Mouse (Mus musculus): ENCODE data around the gene Ankrd40. TPM values are rescaled to one million over a fixed set of nuclear protein-coding genes. Genes with fewer than 3 reads are reported as not detected.

The Ankrd40 gene
- polyA plus RNA-seq, 1 experiment from 2014 or later, result 59.2 TPM

DNA sequence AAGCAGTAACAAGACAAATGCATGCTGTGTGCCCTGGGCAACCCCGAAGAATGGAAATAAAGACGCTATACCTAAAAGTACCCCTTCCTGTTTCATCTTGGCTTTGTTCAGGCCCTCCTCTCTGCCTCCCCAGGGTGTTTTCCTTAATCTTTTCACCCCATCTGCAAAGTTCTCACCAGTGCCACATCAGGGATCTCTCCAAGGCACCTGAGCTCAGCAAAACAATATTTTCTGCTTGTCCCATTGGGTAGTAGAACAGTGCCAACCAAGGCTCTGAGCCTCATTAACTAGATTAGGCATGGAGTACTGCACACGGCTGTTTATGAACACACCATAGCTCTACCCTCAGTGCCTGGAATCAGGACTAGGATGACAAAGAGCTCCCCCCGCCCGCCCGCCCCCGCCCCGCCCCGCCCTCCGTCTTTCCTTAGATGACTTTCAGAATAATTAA, 815 bp upstream of the Ankrd40 start:
- Histone ChIP-seq H3K4me3 (ENCODE audit: control insufficient read depth in 1 of 2, insufficient read depth in 1 of 2, low read depth in 1 of 2, low read length in 2 of 2) (peak overlapping the region in 1 of 2 experiments; percentile 84; a peak in 1 of 4 replicates), H3K4me2 (ENCODE audit: low read length) (peak overlapping the region; percentile 61), H3K9ac (ENCODE audit: low read length) (peak overlapping the region; percentile 98), H3K9me3 (ENCODE audit: control insufficient read depth, low read length) (no peaks in the 10 kb centered on the region), H3K27ac (replicated peaks in 1 of 2; ENCODE audit: control insufficient read depth in 1 of 2, insufficient read depth in 1 of 2, low read depth in 2 of 2, low read length in 2 of 2) (peak overlapping the region; percentile 86 to 98), H3K4me1 (ENCODE audit: control insufficient read depth in 2 of 2, insufficient read depth in 2 of 2, low read length in 2 of 2) (peaks cover 6 to 30% of the 10 kb centered on the region in 2 experiments), H3K36me3 (ENCODE audit: control insufficient read depth, insufficient read depth, low read length) (peaks cover 13% of the 10 kb centered on the region; the same call in 1 of the 2 replicates), H3K27me3 (ENCODE audit: control insufficient read depth, insufficient read depth, low read length) (no peaks in the 10 kb centered on the region)
- 5% methylated on average over 10 of the region's 10 CpGs for WGBS
- ATAC-seq (ENCODE audit: insufficient number of reproducible peaks, insufficient read depth, low FRiP score, low read depth), result no peak

DNA sequence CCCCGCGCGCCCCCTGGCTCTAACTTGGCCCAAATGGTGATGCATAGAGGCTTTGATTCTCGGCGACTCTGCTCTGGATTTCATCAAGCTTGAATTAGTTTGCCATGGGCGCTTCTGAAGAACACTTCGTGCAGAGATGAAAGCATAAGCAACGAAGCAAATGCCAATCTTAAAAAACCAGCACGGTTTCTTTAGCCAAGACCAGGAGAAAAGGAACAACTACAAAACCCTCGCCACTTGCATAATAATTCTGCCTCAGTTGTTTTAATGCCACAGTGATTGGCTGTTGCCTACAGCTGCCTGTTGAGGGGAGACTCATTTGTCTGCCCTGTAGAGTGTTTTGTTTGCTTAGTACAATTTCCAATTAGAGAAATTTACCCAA, 834 bp downstream of the Ankrd40 start:
- Histone ChIP-seq H3K27me3 (ENCODE audit: control insufficient read depth, insufficient read depth, low read length) (no peaks in the 10 kb centered on the region), H3K4me3 (ENCODE audit: control insufficient read depth in 1 of 2, insufficient read depth in 1 of 2, low read depth in 1 of 2, low read length in 2 of 2) (peak overlapping the region; percentile 84 to 99), H3K4me1 (ENCODE audit: control insufficient read depth in 2 of 2, insufficient read depth in 2 of 2, low read length in 2 of 2) (peaks cover 6 to 23% of the 10 kb centered on the region in 2 experiments), H3K4me2 (ENCODE audit: low read length) (peak overlapping the region; percentile 61), H3K9me3 (ENCODE audit: control insufficient read depth, low read length) (no peaks in the 10 kb centered on the region), H3K9ac (ENCODE audit: low read length) (peak overlapping the region; percentile 98), H3K27ac (replicated peaks in 1 of 2; ENCODE audit: control insufficient read depth in 1 of 2, insufficient read depth in 1 of 2, low read depth in 2 of 2, low read length in 2 of 2) (peak overlapping the region; percentile 98 to 99), H3K36me3 (ENCODE audit: control insufficient read depth, insufficient read depth, low read length) (peaks cover 16% of the 10 kb centered on the region; the same call in 1 of the 2 replicates)
- no peak for ATAC-seq (ENCODE audit: insufficient number of reproducible peaks, insufficient read depth, low FRiP score, low read depth)
- WGBS, result 3% methylated on average over 10 of the region's 10 CpGs

DNA sequence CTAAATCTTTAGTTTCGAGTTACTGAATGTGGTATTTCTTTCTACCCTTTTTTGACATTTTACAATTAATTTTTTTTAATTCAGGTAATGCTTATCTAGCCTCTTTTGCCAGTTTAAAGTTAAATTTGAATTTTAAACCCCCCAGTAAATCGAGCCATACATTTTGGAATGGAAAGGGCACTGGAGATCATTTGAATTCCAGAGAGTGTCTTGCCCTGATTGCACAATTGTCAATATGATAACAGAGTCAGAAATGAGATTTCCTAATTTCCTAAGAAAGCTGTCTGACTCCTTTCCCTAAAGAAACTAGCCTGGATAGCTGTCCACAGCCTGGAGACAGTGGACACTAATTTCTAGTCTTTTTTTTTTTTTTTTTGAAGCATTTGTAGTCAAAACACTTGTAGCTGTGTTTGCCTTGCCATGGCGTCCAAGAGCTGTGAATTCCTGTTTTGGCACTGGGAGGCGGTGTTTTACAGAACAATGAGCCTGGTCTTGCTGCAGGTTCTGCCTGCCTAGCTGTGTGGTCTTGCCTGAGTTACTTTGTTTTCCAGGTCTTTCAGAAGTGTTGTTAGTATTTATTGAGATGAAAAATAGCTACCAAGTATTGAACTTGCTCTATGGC, 1.6 kb downstream of the Ankrd40 start:
- H3K36me3 ChIP-seq (ENCODE audit: control insufficient read depth, insufficient read depth, low read length), result peaks cover 24% of the 10 kb centered on the region
- H3K9ac ChIP-seq (ENCODE audit: low read length), result 0 out of 2 replicates have a peak overlapping the region, but pooled peaks have one; percentile 98
- WGBS, result 36% methylated on average over 4 of the region's 4 CpGs
- ATAC-seq (ENCODE audit: insufficient number of reproducible peaks, insufficient read depth, low FRiP score, low read depth), result no peak
- no peak overlapping the region for H3K4me3 ChIP-seq (ENCODE audit: control insufficient read depth in 1 of 2, insufficient read depth in 1 of 2, low read depth in 1 of 2, low read length in 2 of 2)
- peak overlapping the region in 1 of 2 experiments; percentile 98; a peak in 1 of 4 replicates for H3K27ac ChIP-seq (replicated peaks in 1 of 2; ENCODE audit: control insufficient read depth in 1 of 2, insufficient read depth in 1 of 2, low read depth in 2 of 2, low read length in 2 of 2)
- H3K27me3 ChIP-seq (ENCODE audit: control insufficient read depth, insufficient read depth, low read length), result no peaks in the 10 kb centered on the region
- no peaks in the 10 kb centered on the region for H3K9me3 ChIP-seq (ENCODE audit: control insufficient read depth, low read length)
- peak overlapping the region; percentile 61 for H3K4me2 ChIP-seq (ENCODE audit: low read length)
- peaks cover 6 to 26% of the 10 kb centered on the region in 2 experiments for H3K4me1 ChIP-seq (ENCODE audit: control insufficient read depth in 2 of 2, insufficient read depth in 2 of 2, low read length in 2 of 2)

DNA sequence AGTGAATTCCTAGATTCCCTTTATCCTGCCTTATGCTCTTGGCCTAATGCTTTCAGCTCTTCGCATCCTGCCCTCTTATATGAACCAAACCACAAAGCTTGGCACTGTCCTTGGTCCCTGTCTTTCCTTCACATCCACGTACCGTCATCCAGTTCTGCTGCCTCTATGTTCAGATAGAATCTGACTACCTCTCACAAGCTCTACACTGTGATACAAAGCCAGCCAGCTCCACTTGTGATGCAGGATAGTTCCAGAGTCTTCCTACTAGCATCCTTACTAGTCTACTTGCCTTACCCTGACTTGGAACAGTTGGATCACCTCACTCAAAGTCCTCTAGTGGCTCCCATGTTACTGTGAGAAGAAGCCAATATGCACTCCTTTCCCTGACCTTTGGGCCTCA, 2.4 kb downstream of the Ankrd40 start:
- Histone ChIP-seq H3K9me3 (ENCODE audit: control insufficient read depth, low read length) (no peaks in the 10 kb centered on the region), H3K27me3 (ENCODE audit: control insufficient read depth, insufficient read depth, low read length) (no peaks in the 10 kb centered on the region), H3K4me2 (ENCODE audit: low read length) (peak overlapping the region; percentile 61; the same call in 1 of the 2 replicates), H3K27ac (replicated peaks in 1 of 2; ENCODE audit: control insufficient read depth in 1 of 2, insufficient read depth in 1 of 2, low read depth in 2 of 2, low read length in 2 of 2) (no peak overlapping the region), H3K4me1 (ENCODE audit: control insufficient read depth in 2 of 2, insufficient read depth in 2 of 2, low read length in 2 of 2) (peaks cover 9 to 26% of the 10 kb centered on the region in 2 experiments), H3K36me3 (ENCODE audit: control insufficient read depth, insufficient read depth, low read length) (peaks cover 31% of the 10 kb centered on the region), H3K9ac (ENCODE audit: low read length) (no peak overlapping the region), H3K4me3 (ENCODE audit: control insufficient read depth in 1 of 2, insufficient read depth in 1 of 2, low read depth in 1 of 2, low read length in 2 of 2) (no peak overlapping the region)
- 79% methylated on average over 3 of the region's 3 CpGs for WGBS
- ATAC-seq (ENCODE audit: insufficient number of reproducible peaks, insufficient read depth, low FRiP score, low read depth), result no peak

DNA sequence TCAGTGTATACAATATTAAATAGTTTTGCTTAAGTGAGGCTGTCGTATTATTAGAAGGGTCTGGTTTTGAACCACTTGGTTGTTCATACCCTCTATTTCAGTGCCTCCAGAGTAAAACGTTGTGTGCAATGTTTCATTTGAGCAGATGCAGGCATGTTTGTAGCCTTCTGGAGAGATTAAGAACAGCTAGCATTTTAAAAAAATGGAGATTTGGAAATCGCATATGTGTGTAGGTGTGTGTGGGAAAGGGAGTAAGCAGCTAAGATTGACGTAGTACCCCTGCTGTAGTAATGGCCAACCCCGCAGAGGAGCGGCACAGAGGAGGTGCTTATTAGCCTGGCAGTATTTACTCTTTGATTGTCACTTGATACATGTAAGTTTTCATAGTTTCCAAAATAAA, 4.9 kb downstream of the Ankrd40 start:
- no peak overlapping the region for H3K27ac ChIP-seq (replicated peaks in 1 of 2; ENCODE audit: control insufficient read depth in 1 of 2, insufficient read depth in 1 of 2, low read depth in 2 of 2, low read length in 2 of 2)
- H3K9ac ChIP-seq (ENCODE audit: low read length), result no peak overlapping the region
- ATAC-seq (ENCODE audit: insufficient number of reproducible peaks, insufficient read depth, low FRiP score, low read depth), result no peak
- peaks cover 54% of the 10 kb centered on the region for H3K36me3 ChIP-seq (ENCODE audit: control insufficient read depth, insufficient read depth, low read length)
- no peaks in the 10 kb centered on the region for H3K9me3 ChIP-seq (ENCODE audit: control insufficient read depth, low read length)
- H3K4me1 ChIP-seq (ENCODE audit: control insufficient read depth in 2 of 2, insufficient read depth in 2 of 2, low read length in 2 of 2), result peaks cover 6 to 19% of the 10 kb centered on the region in 2 experiments; a peak in 3 of 4 replicates
- no peak overlapping the region for H3K4me3 ChIP-seq (ENCODE audit: control insufficient read depth in 1 of 2, insufficient read depth in 1 of 2, low read depth in 1 of 2, low read length in 2 of 2)
- 87% methylated on average over 6 of the region's 6 CpGs for WGBS
- H3K4me2 ChIP-seq (ENCODE audit: low read length), result no peak overlapping the region
- H3K27me3 ChIP-seq (ENCODE audit: control insufficient read depth, insufficient read depth, low read length), result no peaks in the 10 kb centered on the region

DNA sequence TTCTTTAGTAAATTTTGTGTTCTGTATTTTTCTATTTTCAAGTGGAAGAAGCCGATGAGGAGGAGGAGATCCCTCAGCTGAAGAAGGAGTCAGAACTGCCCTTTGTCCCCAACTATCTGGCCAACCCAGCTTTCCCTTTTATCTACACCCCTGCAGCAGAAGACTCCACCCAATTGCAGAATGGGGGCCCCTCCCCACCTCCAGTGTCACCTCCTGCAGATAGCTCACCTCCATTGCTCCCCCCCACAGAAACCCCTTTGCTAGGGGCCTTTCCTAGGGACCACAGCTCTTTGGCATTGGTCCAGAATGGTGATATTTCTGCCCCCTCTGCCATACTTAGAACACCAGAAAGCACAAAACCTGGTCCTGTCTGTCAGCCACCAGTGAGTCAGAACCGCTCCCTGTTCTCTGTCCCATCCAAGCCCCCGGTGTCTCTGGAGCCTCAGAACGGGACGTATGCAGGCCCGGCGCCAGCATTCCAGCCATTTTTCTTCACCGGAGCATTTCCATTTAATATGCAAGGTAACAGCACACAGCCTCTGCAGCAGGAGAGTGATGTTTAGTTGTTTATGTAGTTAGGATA, 6.7 kb downstream of the Ankrd40 start:
- ATAC-seq (ENCODE audit: insufficient number of reproducible peaks, insufficient read depth, low FRiP score, low read depth), result no peak
- 60% methylated on average over 8 of the region's 8 CpGs for WGBS
- peaks cover 6 to 13% of the 10 kb centered on the region in 2 experiments; a peak in 3 of 4 replicates for H3K4me1 ChIP-seq (ENCODE audit: control insufficient read depth in 2 of 2, insufficient read depth in 2 of 2, low read length in 2 of 2)
- no peak overlapping the region for H3K9ac ChIP-seq (ENCODE audit: low read length)
- H3K9me3 ChIP-seq (ENCODE audit: control insufficient read depth, low read length), result no peaks in the 10 kb centered on the region
- no peak overlapping the region for H3K4me2 ChIP-seq (ENCODE audit: low read length)
- H3K4me3 ChIP-seq (ENCODE audit: control insufficient read depth in 1 of 2, insufficient read depth in 1 of 2, low read depth in 1 of 2, low read length in 2 of 2), result no peak overlapping the region
- H3K27ac ChIP-seq (replicated peaks in 1 of 2; ENCODE audit: control insufficient read depth in 1 of 2, insufficient read depth in 1 of 2, low read depth in 2 of 2, low read length in 2 of 2), result no peak overlapping the region
- H3K36me3 ChIP-seq (ENCODE audit: control insufficient read depth, insufficient read depth, low read length), result peaks cover 71% of the 10 kb centered on the region
- no peaks in the 10 kb centered on the region for H3K27me3 ChIP-seq (ENCODE audit: control insufficient read depth, insufficient read depth, low read length)

DNA sequence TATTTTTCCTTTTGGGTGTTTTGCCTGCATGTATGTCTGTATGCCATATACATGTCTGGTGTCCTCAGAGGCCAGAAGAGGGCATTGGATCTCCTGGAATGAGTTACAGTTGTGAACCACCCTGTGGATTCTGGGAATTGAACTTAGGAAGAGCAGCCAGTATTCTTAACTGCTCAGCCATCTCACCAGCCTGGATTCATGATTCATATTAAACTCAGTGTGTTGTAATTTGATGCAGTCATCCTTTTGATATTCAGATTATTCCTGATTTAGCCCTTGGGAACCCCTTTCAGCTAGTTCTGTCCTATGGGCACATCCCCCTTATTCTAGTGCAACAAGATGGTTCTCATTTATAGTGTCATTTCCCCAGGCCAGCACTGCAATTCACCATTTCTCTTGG, 8.8 kb downstream of the Ankrd40 start:
- Histone ChIP-seq H3K27me3 (ENCODE audit: control insufficient read depth, insufficient read depth, low read length) (no peaks in the 10 kb centered on the region), H3K4me2 (ENCODE audit: low read length) (no peak overlapping the region), H3K4me1 (ENCODE audit: control insufficient read depth in 2 of 2, insufficient read depth in 2 of 2, low read length in 2 of 2) (peaks cover 4 to 6% of the 10 kb centered on the region in 2 experiments; a peak in 1 of 4 replicates), H3K9me3 (ENCODE audit: control insufficient read depth, low read length) (no peaks in the 10 kb centered on the region), H3K36me3 (ENCODE audit: control insufficient read depth, insufficient read depth, low read length) (peaks cover 82% of the 10 kb centered on the region), H3K4me3 (ENCODE audit: control insufficient read depth in 1 of 2, insufficient read depth in 1 of 2, low read depth in 1 of 2, low read length in 2 of 2) (no peak overlapping the region), H3K9ac (ENCODE audit: low read length) (no peak overlapping the region), H3K27ac (replicated peaks in 1 of 2; ENCODE audit: control insufficient read depth in 1 of 2, insufficient read depth in 1 of 2, low read depth in 2 of 2, low read length in 2 of 2) (no peak overlapping the region)
- ATAC-seq (ENCODE audit: insufficient number of reproducible peaks, insufficient read depth, low FRiP score, low read depth), result no peak

Data from heart, embryonic 14.5 days (tissue).